Mouse (Mus musculus) T-helper 1 cell (primary cell): ENCODE results near the gene Bmpr1b.

Experiments
- in situ Hi-C: fragments of 300-600 bp; cut with MboI, MseI; formaldehyde crosslinking; loops from one replicate; pipeline ENCODE4 v1.15.1; 2025; ENCODE audit warnings: high pct_unique_total_duplicates

The Bmpr1b gene

GRCm38 (mm10) chr3:142114190-142114589, 55.0 kb downstream of the Bmpr1b start:
- in situ Hi-C loops: no loop called here

DNA sequence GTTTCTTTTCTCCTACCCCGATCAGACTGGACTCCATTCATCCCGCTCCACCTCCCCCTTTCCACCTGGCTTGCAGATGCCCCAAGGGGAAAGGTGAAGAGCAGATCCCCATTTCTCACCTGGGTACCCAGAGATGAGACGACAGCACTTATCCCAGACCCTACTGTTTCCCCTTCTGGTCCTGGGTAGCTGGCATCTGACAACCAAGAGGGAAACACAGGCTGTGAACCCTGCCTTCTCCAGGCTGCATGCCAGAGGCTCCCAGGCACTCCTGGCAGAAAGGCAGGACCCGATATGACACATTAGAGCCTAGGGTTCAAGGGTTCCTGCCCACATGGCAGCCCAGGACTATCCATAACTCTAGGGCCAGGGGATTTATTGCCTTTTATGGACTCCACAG, 56.0 kb downstream of the Bmpr1b start:
- in situ Hi-C loops: no loop called here

- in situ Hi-C loops: no loop called here
Observed at GRCm38 (mm10) chr3:142106227-142106626, 63.0 kb downstream of the Bmpr1b start.

DNA sequence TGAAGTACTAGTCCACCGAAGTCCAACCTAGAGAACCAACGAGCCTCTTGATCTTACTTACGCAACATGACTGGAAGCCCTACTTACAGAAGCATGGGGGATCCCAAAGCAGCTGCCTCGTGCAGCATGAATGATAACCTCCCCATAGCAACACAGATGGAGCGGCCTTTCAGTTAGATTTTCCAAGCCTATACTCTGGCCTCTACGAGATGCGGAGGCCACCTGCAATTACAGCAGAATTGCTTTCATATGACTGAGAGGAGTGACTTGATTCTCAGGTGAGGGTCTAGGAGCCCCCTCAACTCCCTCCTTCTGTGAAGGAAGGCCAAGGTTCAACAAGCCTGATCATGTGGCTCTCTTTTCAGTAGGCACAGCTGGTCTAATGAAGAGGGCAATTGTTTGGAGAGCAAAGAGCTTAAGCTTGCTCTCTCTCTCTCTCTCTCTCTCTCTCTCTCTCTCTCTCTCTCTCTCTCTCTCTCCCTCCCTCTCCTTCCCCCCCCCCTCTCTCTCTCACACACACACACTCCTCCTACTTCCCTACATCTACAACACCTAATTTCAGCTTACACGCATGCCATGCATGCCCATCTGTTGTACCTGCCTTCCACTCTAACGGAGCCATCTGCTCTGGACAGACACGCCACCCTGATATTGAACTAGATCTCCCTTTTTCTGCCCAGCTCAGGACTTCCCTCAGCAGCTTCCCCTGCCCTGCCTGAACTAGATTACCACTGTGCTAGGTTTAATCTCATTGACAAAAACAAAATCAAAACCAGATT, 65.0 kb downstream of the Bmpr1b start:
- in situ Hi-C loops: no loop called here

- in situ Hi-C loops: no loop called here
Observed at GRCm38 (mm10) chr3:142103622-142104021, 65.6 kb downstream of the Bmpr1b start.

DNA sequence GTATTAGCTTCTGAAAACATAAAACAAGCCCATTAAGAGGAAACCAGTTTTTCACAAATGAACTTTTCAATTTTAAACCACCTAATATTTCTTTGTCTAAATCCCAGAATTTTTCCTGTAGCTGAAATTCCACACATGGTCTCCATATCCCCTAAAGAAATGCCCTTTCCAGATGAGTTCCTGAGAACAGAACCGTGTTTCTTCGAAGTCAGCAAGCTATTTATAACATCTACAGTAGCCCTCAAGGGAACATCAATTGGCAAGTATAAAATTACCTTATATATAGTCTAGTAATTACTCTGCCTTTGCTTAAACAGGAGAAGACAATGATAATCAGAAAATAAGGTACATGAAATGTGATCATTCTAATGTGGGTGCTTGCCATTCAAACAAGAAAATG, 70.1 kb downstream of the Bmpr1b start:
- in situ Hi-C loops: no loop called here

- in situ Hi-C loops: no loop called here
Observed at GRCm38 (mm10) chr3:142094049-142094448, 75.2 kb downstream of the Bmpr1b start.

DNA sequence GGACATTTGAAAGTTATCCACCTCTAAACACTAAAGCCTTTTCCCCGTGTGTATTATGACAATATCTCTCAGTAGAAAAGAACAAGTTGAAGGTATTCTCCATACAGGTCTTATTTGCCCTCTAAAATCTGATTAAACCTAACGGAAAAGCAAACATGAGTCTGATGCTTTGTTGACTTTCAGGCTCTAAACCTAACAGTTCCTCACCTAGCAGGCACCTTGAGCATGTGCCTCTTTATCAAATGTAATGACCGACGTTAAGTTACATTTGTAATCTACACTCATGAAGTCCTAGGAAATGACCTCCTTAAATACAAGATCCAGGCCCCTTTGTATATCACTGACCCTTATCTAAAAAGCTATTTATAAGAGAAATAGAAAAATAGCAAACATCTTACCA, 79.5 kb downstream of the Bmpr1b start:
- in situ Hi-C loops: no loop called here

DNA sequence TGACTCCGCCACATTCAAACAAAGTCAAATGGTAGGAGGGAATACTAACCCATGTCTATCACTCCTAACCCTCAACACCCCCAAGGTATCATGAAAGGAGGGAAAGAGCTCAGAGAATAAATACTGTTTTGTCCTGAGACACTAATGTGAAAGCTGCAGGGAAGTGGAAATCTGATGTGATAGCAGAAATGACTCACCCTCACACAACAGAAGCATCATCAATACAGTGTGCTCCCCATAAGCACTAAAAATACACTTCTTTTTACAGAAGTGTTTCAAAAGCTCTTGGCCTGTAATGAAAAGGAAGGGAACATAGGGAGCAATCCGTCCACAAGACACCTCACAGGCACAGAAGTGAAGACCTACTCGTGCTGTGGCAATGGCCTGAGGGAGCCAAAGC, 83.3 kb downstream of the Bmpr1b start:
- in situ Hi-C loops: no loop called here

- in situ Hi-C loops: no loop called here
Observed at GRCm38 (mm10) chr3:142084091-142084490, 85.1 kb downstream of the Bmpr1b start.

DNA sequence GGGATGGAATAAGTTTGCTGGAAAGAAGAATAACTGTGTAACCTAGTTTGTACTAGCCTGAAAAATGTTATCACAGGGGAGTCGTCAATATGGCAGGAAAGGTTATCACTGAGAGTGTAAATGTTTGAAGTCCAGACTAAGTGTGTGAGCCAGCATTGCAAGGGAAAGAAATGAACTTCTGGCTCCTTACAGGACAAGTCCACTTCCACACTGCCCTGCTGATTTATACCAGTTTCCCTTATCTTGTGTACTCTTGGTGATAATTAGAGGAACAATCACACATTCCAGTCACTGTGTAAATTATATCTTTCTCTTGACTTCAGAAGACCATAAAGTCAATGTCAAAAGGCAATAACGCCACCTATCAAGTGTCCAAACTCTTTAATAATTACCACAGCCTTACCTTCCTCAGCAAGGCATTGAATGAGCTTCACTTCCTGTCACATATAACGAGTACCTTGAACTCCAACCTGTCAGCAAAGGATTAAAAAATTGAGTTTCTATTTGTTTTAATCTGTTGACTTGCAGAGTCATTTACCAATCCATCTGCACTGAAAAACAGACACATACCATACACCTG, 91.4 kb downstream of the Bmpr1b start:
- in situ Hi-C loops: no loop called here

DNA sequence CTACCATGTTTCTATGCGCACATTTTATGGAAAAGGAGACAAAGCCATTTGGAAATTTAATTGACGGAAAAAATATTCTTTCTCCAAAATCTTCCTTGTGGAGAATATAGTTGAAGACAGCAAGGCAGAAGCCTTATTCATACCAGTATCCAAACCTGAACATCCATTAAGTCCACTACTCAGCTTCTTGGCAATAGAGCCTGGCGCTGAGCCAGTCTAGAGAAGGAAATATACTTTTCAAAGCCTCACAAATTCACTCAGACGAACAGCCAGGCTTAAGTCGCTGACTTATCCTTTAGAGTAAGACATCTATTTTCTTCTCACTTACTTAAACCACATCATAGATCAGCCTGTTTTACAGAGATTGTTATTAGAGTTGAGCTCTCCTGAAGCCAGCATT, 97.6 kb downstream of the Bmpr1b start:
- in situ Hi-C loops: no loop called here

DNA sequence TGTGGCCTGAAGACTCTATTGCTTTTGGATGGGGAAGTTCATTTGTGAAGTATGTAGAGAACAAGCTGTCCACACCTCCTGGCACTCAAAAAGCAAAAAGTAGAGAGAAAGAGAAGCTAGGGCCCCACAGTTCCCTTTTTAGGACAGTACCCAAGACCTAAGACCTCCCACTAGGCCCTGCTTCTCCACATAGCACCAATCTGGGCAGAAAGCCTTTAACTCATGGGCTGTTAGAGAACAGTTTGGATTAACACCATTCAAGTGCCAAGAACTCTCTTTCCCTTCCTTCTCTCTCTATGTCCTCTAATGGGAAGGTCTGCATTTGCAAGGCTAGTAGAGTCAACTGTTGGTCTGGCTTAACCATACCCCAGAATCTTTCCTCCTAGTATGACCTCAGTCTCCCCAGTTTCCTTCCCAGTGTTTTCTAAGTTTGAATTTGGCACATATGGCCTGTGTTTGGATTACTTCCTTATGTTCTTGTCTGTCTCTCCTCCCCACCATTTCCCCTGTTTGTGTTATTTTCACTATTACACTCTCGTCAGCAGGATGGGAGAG, 102.4 kb downstream of the Bmpr1b start:
- in situ Hi-C loops: no loop called here

GRCm38 (mm10) chr3:142065111-142065510, 104.1 kb downstream of the Bmpr1b start:
- in situ Hi-C loops: no loop called here

GRCm38 (mm10) chr3:142063536-142064226, 105.5 kb downstream of the Bmpr1b start:
- in situ Hi-C loops: no loop called here

DNA sequence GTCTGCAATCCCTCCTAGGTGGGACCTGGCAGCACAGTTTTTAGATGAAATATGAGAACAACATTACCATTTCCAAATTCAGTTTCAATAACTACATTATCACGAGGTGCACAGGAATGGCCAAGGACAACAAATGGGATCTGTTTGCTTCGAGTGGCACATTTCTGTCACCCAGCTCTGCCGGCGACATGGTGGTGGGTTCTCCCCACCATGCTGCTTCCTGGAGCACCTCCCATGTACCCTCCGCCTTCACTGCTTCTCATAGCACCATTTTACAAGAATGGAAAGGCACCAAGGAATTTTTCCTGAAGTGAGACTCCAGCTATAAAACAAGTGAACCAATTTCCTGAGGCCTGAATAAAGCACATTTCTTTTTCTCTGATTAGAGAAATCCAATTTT, 108.0 kb downstream of the Bmpr1b start:
- in situ Hi-C loops: no loop called here

- in situ Hi-C loops: no loop called here
Observed at GRCm38 (mm10) chr3:142059890-142060289, 109.3 kb downstream of the Bmpr1b start.

GRCm38 (mm10) chr3:142050681-142051080, 118.5 kb downstream of the Bmpr1b start:
- in situ Hi-C loops: no loop called here

DNA sequence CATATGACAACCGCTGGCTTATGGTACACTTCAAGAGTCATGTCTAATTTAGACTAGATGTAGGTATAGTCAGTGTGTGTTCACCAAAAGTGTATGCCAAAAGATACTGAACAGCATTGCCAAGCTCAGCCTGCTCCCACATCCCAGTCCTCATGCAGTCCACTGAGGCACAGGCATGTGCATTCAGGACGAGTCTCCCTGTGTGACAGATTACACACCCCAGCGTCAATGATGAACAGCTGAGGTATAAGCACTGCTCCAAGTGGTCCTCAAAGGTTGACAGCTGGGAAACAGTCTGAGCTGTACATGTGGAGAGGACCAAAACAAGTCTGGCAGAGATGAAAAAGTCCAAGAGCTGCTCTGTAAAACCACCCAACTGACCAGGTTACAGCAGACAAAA, 119.6 kb downstream of the Bmpr1b start:
- in situ Hi-C loops: no loop called here

- in situ Hi-C loops: no loop called here
Observed at GRCm38 (mm10) chr3:142049093-142049492, 120.1 kb downstream of the Bmpr1b start.

DNA sequence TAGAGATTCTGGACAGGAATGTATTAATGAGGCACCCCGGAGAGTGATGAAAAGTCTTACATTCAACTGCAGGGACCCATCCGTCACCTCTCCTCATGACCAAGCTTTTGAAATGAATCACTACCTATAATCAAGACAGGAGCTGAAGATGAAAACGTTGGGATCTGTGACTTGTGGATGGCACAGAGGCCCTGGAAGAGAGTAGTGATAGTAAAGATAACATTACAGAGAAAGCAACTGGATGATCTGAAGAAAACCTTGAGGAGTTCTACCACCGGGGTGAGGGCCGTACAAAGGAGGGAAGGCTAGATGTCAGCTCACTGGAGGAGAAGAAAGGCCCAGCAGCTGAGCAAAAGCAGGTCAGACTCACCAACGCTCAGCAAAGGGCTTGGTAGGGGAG, 120.7 kb downstream of the Bmpr1b start:
- in situ Hi-C loops: no loop called here

DNA sequence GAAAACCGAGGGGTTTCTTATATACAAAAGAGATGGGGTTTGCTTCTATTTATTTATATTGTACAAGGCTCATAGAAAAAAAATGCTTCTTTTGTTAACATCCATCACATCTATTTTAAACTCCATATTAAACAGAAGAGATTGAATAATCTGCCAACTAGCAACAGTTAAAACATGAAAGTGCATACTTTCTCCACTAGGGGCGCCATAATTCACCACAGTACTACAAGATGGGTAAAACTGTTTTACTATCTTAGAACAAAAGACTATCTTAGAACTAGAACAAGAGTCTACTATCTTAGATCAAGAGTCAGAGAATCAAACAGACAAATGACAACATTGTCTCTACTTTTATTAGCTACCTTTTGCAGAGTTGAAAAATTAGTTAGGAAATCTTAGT, 125.8 kb downstream of the Bmpr1b start:
- in situ Hi-C loops: no loop called here

DNA sequence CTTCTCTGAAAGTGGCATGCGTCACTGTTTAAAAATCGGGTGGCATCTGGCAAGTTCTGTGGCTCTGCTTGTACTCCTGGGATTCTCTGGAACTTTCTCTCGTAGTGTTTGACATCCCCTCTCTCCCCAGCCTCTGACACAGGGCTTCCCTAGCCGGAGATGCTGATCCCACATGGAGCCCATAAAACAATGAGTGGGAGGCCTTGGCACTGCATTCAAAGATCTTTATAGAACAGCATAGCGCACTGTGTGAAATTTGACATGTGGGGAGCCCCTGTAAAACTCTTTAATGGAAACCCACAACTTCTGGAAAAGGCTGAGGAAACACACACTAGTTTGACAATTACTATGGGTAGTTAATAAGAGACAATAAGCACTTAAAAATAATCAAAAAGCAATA, 126.2 kb downstream of the Bmpr1b start:
- in situ Hi-C loops: no loop called here
